Mouse (Mus musculus) MEL (cell line): ENCODE measurements around the gene Ipcef1. TPM values are rescaled to one million over a fixed set of nuclear protein-coding genes. Genes with fewer than 3 reads are reported as not detected.

Experiments used
- DNase-seq: peaks from one replicate; pipeline ENCODE4 v3.0.0; 2011; ENCODE audit warnings: low read depth, low spot score
- H3K27ac ChIP-seq: 2 replicates; pipeline ENCODE4 v1.5.1; 2012; ENCODE audit warnings: low read depth, mild to moderate bottlenecking, control low read depth, low read length, moderate library complexity; ENCODE audit not compliant: control insufficient read depth
- H3K27me3 ChIP-seq, 2 experiments: fragments of 150-350 bp in 1 of 2; sonication (generic) in 1 of 2; 2 replicates each; pipeline ENCODE4 v1.6.1; 2012; ENCODE audit warnings: low read length in 2 of 2, mild to moderate bottlenecking in 2 of 2, improper control_type of control experiment in 1 of 2, moderate library complexity in 1 of 2; ENCODE audit not compliant: insufficient read depth in 2 of 2, control insufficient read depth in 1 of 2
- H3K36me3 ChIP-seq, 2 experiments: 2 replicates each; pipeline ENCODE4 v1.6.1; 2012 to 2014; ENCODE audit warnings: low read length in 2 of 2, improper control_type of control experiment in 1 of 2, inconsistent platforms in 1 of 2, mild to moderate bottlenecking in 1 of 2; ENCODE audit not compliant: insufficient read depth in 2 of 2, control insufficient read depth in 1 of 2
- H3K4me1 ChIP-seq, 2 experiments: fragments of 150-350 bp in 1 of 2; sonication (generic) in 1 of 2; 2 replicates each; pipeline ENCODE4 v1.6.1; 2012; ENCODE audit warnings: low read length in 2 of 2, improper control_type of control experiment in 1 of 2, mild to moderate bottlenecking in 1 of 2; ENCODE audit not compliant: insufficient read depth in 2 of 2, control insufficient read depth in 1 of 2
- H3K4me3 ChIP-seq, 2 experiments: fragments of 150-350 bp in 1 of 2; sonication (generic) in 1 of 2; 2 replicates each; pipeline ENCODE4 v1.5.1; 2012; ENCODE audit warnings: low read depth in 2 of 2, low read length in 2 of 2, mild to moderate bottlenecking in 2 of 2, moderate library complexity in 2 of 2, control low read depth in 1 of 2, improper control_type of control experiment in 1 of 2; ENCODE audit not compliant: control insufficient read depth in 1 of 2, insufficient read depth in 1 of 2
- H3K79me2 ChIP-seq: 2 replicates; pipeline ENCODE4 v1.6.1; 2012; ENCODE audit warnings: mild to moderate bottlenecking, low read length, moderate library complexity; ENCODE audit not compliant: control insufficient read depth, poor library complexity, insufficient read depth
- H3K9ac ChIP-seq: 2 replicates; pipeline ENCODE4 v1.6.1; 2012; ENCODE audit warnings: low read depth, mild to moderate bottlenecking, control low read depth, low read length, moderate library complexity; ENCODE audit not compliant: control insufficient read depth, poor library complexity, severe bottlenecking
- H3K9me3 ChIP-seq: fragments of 150-350 bp; sonication (generic); replicated peaks from 2 replicates; pipeline ENCODE4 v1.6.1; 2012; ENCODE audit warnings: mild to moderate bottlenecking, low read length, improper control_type of control experiment, moderate library complexity; ENCODE audit not compliant: insufficient read depth
- BHLHE40 ChIP-seq: IDR thresholded peaks from 2 replicates; pipeline ENCODE4 v1.6.1; 2012; ENCODE audit warnings: low read depth, mild to moderate bottlenecking, inconsistent platforms, low read length, improper control_type of control experiment, borderline replicate concordance
- CHD1 ChIP-seq: IDR thresholded peaks from 2 replicates; pipeline ENCODE4 v1.6.1; 2012; ENCODE audit warnings: low read depth, mild to moderate bottlenecking, inconsistent platforms, low read length, improper control_type of control experiment
- CHD2 ChIP-seq: IDR thresholded peaks from 2 replicates; pipeline ENCODE4 v1.6.1; 2011; ENCODE audit warnings: low read length, improper control_type of control experiment
- CTCF ChIP-seq, 3 experiments: IDR thresholded peaks in 2 of 3; conservative IDR thresholded peaks in 1 of 3; 2 replicates each; pipeline ENCODE4 v1.5.1; 2011 to 2012; ENCODE audit warnings: low read length in 3 of 3, low read depth in 2 of 3, mild to moderate bottlenecking in 2 of 3, improper control_type of control experiment in 1 of 3, inconsistent platforms in 1 of 3, mixed read lengths in 1 of 3, moderate library complexity in 1 of 3; ENCODE audit not compliant: control insufficient read depth in 1 of 3, insufficient read depth in 1 of 3, poor library complexity in 1 of 3, severe bottlenecking in 1 of 3
- ELF1 ChIP-seq: IDR thresholded peaks from 2 replicates; pipeline ENCODE4 v1.6.1; 2014; ENCODE audit warnings: low read depth, mild to moderate bottlenecking, inconsistent platforms, low read length, improper control_type of control experiment, moderate library complexity
- GABPA ChIP-seq: IDR thresholded peaks from 2 replicates; pipeline ENCODE4 v1.6.1; 2012; ENCODE audit warnings: low read depth, mild to moderate bottlenecking, inconsistent platforms, low read length, improper control_type of control experiment, moderate library complexity
- GATA1 ChIP-seq: IDR thresholded peaks from 2 replicates; pipeline ENCODE4 v1.6.1; 2011; ENCODE audit warnings: low read depth, low read length, improper control_type of control experiment
- KAT2A ChIP-seq: conservative IDR thresholded peaks from 2 replicates; pipeline ENCODE4 v1.6.1; 2012; ENCODE audit warnings: low read depth, low read length, improper control_type of control experiment, inconsistent platforms
- MAFK ChIP-seq: IDR thresholded peaks from 2 replicates; pipeline ENCODE4 v1.6.1; 2011; ENCODE audit warnings: low read depth, mild to moderate bottlenecking, low read length, improper control_type of control experiment, borderline replicate concordance
- MAZ ChIP-seq: IDR thresholded peaks from 2 replicates; pipeline ENCODE4 v1.6.1; 2012; ENCODE audit warnings: low read depth, mild to moderate bottlenecking, inconsistent platforms, low read length, improper control_type of control experiment
- NELFE ChIP-seq: IDR thresholded peaks from 2 replicates; pipeline ENCODE4 v1.6.1; 2011; ENCODE audit warnings: low read depth, low read length, improper control_type of control experiment
- POLR2A ChIP-seq, 2 experiments: IDR thresholded peaks; 2 replicates each; pipeline ENCODE4 v1.6.1; 2011 to 2012; ENCODE audit warnings: low read length in 2 of 2, mild to moderate bottlenecking in 2 of 2, control low read depth in 1 of 2, improper control_type of control experiment in 1 of 2, low read depth in 1 of 2, moderate library complexity in 1 of 2; ENCODE audit not compliant: control insufficient read depth in 1 of 2, insufficient read depth in 1 of 2, poor library complexity in 1 of 2
- POLR2AphosphoS5 ChIP-seq: IDR thresholded peaks from 2 replicates; pipeline ENCODE4 v1.6.1; 2012; ENCODE audit warnings: low read depth, borderline replicate concordance, mild to moderate bottlenecking, inconsistent platforms, low read length, moderate library complexity, mixed read lengths
- RAD21 ChIP-seq: IDR thresholded peaks from 2 replicates; pipeline ENCODE4 v1.6.1; 2011; ENCODE audit warnings: mild to moderate bottlenecking, low read depth, low read length, improper control_type of control experiment
- RCOR1 ChIP-seq: IDR thresholded peaks from 2 replicates; pipeline ENCODE4 v1.6.1; 2012; ENCODE audit warnings: low read depth, mild to moderate bottlenecking, inconsistent platforms, low read length, improper control_type of control experiment
- SMC3 ChIP-seq: IDR thresholded peaks from 2 replicates; pipeline ENCODE4 v1.6.1; 2011; ENCODE audit warnings: low read depth, low read length, improper control_type of control experiment
- TAL1 ChIP-seq: IDR thresholded peaks from 2 replicates; pipeline ENCODE4 v1.6.1; 2012; ENCODE audit warnings: mild to moderate bottlenecking, inconsistent platforms, low read length, moderate library complexity, mixed read lengths
- TBP ChIP-seq: IDR thresholded peaks from 2 replicates; pipeline ENCODE4 v1.8.0; 2011; ENCODE audit warnings: low read depth, low read length, improper control_type of control experiment
- TCF12 ChIP-seq: IDR thresholded peaks from 2 replicates; pipeline ENCODE4 v1.6.1; 2014; ENCODE audit warnings: low read depth, mild to moderate bottlenecking, inconsistent platforms, low read length, improper control_type of control experiment, moderate library complexity
- USF1 ChIP-seq: IDR thresholded peaks from 2 replicates; pipeline ENCODE4 v1.6.1; 2014; ENCODE audit warnings: low read depth, mild to moderate bottlenecking, inconsistent platforms, low read length, improper control_type of control experiment, moderate library complexity
- USF2 ChIP-seq, 2 experiments: IDR thresholded peaks; 2 replicates each; pipeline ENCODE4 v1.6.1; 2011 to 2012; ENCODE audit warnings: improper control_type of control experiment in 2 of 2, low read length in 2 of 2, borderline replicate concordance in 1 of 2, inconsistent platforms in 1 of 2, low read depth in 1 of 2, mild to moderate bottlenecking in 1 of 2; ENCODE audit not compliant: insufficient read depth in 1 of 2
- ZC3H11A ChIP-seq: IDR thresholded peaks from 2 replicates; pipeline ENCODE4 v1.6.1; 2012; ENCODE audit warnings: low read depth, mild to moderate bottlenecking, inconsistent platforms, low read length, improper control_type of control experiment
- ZKSCAN1 ChIP-seq: IDR thresholded peaks from 2 replicates; pipeline ENCODE4 v1.6.1; 2012; ENCODE audit warnings: low read depth, mild to moderate bottlenecking, inconsistent platforms, low read length, improper control_type of control experiment, moderate library complexity
- ZNF384 ChIP-seq: IDR thresholded peaks from 2 replicates; pipeline ENCODE4 v1.6.1; 2012; ENCODE audit warnings: low read depth, mild to moderate bottlenecking, inconsistent platforms, low read length, improper control_type of control experiment
- polyA plus RNA-seq, 2 experiments: library from polyadenylated mRNA; stranded (reverse) in 1 of 2; unstranded in 1 of 2; fragments of >175 nt in 1 of 2; fragments of >200 nt in 1 of 2; gene quantifications; 2 replicates each; pipeline versions ENCODE4 v1.2.1 to v1.2.4; 2012; ENCODE audit warnings: low replicate concordance in 2 of 2, low read depth in 1 of 2; ENCODE audit not compliant: insufficient read length in 2 of 2, insufficient read depth in 1 of 2, missing spikeins in 1 of 2
- total RNA-seq: library from RNA; depleted of rRNA; stranded (reverse); fragments of 300-350 nt; gene quantifications from 2 replicates; pipeline ENCODE4 v1.2.3, GENCODE M21; 2012

Gene Ipcef1
- total and polyA plus RNA-seq, 3 experiments, result not detected

DNA sequence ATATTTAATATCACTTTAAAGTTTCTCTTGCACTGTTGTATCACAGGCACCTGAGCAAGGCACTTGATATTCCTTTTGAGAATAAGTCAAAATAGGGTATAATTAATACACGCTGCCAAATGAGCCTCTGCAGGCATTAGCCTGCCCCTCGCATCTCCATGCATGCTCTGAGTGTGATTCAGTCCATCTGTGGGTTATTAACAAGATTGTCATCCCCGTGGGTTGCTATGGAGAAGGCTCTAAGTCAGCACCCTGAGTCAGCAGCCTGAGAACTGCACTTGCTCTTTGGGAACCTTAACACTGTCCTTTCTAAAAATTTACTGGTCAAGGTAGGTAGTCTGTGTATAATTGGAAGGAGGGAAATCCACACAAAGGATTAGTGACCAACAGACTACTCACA is 117.5 kb downstream of the Ipcef1 start:
- no peaks in the 10 kb centered on the region for H3K36me3 ChIP-seq
- no peaks in the 10 kb centered on the region for H3K9me3 ChIP-seq
- H3K4me1 ChIP-seq, result no peaks in the 10 kb centered on the region
- H3K79me2 ChIP-seq, result no peaks in the 10 kb centered on the region
- DNase-seq, result no peak
- no peaks in the 10 kb centered on the region for H3K27me3 ChIP-seq
- TF ChIP-seq NELFE, result no peak
- no peak for TF ChIP-seq TBP
- TF ChIP-seq MAFK, result no peak
- no peak for TF ChIP-seq BHLHE40
- TF ChIP-seq CTCF (IDR thresholded peaks at IDR 0.05 in 2 of 3, conservative IDR thresholded peaks at IDR 0.05 in 1 of 3; ENCODE audit: control insufficient read depth in 1 of 3, insufficient read depth in 1 of 3, low read depth in 2 of 3, low read length in 3 of 3, poor library complexity in 1 of 3, severe bottlenecking in 1 of 3), result no peak
- no peak for TF ChIP-seq TAL1
- no peak for TF ChIP-seq USF1
- no peak for TF ChIP-seq USF2 (IDR thresholded peaks at IDR 0.05; ENCODE audit: borderline replicate concordance in 1 of 2, insufficient read depth in 1 of 2, low read depth in 1 of 2, low read length in 2 of 2)
- TF ChIP-seq RAD21, result no peak
- TF ChIP-seq KAT2A, result no peak
- TF ChIP-seq MAZ, result no peak
- no peak for TF ChIP-seq SMC3
- TF ChIP-seq GATA1, result no peak
- TF ChIP-seq ELF1, result no peak
- TF ChIP-seq CHD2, result no peak
- TF ChIP-seq RCOR1, result no peak
- TF ChIP-seq TCF12, result no peak
- no peak for TF ChIP-seq GABPA
- TF ChIP-seq ZKSCAN1, result no peak
- no peak overlapping the region for H3K27ac ChIP-seq
- no peak overlapping the region for H3K9ac ChIP-seq
- H3K4me3 ChIP-seq, result no peak overlapping the region

DNA sequence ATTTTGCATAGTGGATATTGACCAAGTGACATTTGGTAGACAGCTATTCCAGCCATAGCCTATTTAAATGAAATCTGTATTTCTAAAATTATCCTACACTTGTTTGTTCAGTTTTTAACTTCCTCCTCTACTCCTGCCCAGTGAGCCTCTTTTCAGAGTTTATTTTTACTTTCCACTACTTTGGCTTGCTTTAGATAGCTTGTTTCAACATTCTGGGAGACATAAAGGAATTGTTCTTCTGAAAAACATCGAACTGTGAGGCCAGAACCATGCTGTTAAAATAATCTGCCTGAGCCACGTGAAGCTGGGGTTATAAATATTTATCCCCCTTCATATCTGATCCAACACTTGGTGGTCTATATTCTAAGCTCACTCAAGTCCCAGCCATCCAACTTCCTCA is 121.4 kb downstream of the Ipcef1 start:
- DNase-seq, result no peak
- H3K9me3 ChIP-seq, result no peaks in the 10 kb centered on the region
- no peak overlapping the region for H3K27ac ChIP-seq
- no peaks in the 10 kb centered on the region for H3K36me3 ChIP-seq
- no peaks in the 10 kb centered on the region for H3K27me3 ChIP-seq
- no peak overlapping the region for H3K9ac ChIP-seq
- no peaks in the 10 kb centered on the region for H3K79me2 ChIP-seq
- H3K4me3 ChIP-seq, result no peak overlapping the region
- no peaks in the 10 kb centered on the region for H3K4me1 ChIP-seq
- TF ChIP-seq POLR2AphosphoS5 (no peak), RAD21 (no peak), GATA1 (no peak), ZC3H11A (no peak), GABPA (no peak), CHD1 (no peak), ZKSCAN1 (no peak), SMC3 (no peak), POLR2A (IDR thresholded peaks at IDR 0.05; ENCODE audit: control insufficient read depth in 1 of 2, insufficient read depth in 1 of 2, low read depth in 1 of 2, low read length in 2 of 2, poor library complexity in 1 of 2) (no peak), BHLHE40 (no peak), ELF1 (no peak), TAL1 (no peak), ZNF384 (no peak)
